Mouse (Mus musculus): ENCODE results near the gene Trpm1. TPM values are rescaled to one million over a fixed set of nuclear protein-coding genes. Genes with fewer than 3 reads are reported as not detected.

Trpm1 gene
- total RNA-seq, 2 experiments from 2014 or later: not detected

DNA sequence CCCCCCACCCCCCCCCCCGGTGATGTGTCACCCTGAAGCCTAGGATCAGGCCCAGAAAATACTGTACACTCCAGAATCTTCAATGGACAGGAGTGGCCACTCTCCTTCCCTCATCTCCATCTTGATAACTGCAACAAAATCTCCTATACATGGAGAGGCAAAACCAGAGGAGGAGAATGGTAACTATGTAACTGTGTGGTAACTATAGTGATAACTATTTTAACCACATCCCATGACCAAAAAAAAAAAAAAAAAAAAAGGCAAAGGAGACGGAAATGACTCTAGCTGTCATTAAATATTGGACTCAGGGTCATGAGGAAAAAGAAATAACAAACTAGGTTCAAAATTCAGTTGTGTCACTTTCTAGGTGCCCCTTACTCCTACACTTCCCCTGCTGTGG is 74.7 kb downstream of the Trpm1 start:
- ATAC-seq (replicated peaks; ENCODE audit: low FRiP score, poor library complexity, severe bottlenecking): no peak

DNA sequence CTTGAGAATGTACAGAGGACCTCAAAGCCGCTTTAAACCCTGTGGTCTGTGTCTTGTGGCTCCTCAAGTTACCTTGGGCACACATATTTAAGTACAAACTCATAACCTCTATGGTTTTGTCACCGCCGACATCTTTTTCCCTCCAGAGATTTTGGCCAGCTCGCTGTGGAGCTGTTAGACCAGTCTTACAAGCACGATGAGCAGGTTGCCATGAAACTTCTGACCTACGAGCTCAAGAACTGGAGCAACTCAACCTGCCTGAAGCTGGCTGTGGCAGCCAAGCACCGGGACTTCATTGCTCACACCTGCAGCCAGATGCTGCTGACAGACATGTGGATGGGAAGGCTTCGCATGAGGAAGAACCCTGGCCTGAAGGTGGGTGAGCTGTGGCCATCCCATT is 76.3 kb downstream of the Trpm1 start:
- ATAC-seq (replicated peaks; ENCODE audit: low FRiP score, poor library complexity, severe bottlenecking): no peak

DNA sequence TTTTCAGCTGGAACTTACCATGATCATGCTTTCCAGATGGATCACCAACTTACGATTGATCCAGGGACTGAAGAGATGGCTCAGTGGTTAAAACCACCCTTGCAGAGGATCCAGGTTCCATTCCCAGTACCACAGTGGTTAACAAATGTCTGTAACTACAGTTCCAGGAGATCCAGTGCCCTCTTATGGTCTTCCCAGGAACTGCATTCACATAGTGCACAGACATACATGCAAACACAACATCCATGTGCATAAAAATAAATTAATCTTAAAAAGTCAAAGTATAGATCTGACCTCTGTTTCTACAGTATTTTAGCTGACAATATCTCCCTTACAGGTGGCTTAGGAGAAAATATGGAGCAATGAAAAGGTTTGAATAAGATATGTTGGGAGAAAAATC is 77.4 kb downstream of the Trpm1 start:
- no peak for ATAC-seq (replicated peaks; ENCODE audit: low FRiP score, poor library complexity, severe bottlenecking)

DNA sequence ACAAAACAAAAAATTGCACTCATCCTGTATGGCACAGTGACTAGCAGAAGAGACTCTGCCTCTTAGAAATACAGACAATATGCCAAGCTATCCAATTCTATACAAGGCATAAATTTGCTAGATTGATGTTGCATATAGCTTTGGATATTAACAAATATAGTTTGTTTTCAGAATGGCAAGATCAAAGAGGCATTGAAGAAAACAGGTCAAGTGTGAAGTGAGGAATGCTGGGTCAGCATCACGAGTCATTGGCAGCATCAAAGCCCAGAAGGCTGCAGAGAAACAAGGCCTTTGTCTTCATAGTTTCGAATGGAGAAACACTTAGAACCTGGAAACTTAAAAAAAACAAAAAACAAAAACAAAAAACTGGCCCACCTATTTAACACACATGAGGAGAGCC is 78.4 kb downstream of the Trpm1 start:
- no peak for ATAC-seq (replicated peaks; ENCODE audit: low FRiP score, poor library complexity, severe bottlenecking)

DNA sequence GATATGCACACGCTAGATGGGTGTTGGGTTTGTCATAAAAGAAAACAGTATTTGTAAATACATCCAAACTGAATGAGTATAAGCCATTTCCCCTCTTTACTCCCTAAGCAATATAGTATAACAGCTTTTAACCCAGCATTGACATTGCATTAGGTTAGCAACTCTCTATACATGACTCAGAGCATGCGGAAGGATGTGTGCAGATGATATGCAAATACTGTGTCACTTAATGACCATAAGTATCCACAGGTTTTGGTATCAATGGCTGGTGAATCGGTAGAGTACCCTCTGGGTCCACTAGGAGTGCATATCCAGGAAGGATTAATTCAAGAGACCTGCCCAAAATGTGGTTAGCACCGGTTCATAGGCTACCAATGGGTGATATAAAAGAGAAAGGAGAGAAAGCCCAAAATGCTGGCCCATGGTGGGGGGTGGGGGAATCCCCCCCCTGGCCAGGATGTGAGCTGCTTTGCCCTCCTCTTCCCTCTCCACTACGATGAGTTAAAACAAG is 80.7 kb downstream of the Trpm1 start:
- ATAC-seq (replicated peaks; ENCODE audit: low FRiP score, poor library complexity, severe bottlenecking): no peak

DNA sequence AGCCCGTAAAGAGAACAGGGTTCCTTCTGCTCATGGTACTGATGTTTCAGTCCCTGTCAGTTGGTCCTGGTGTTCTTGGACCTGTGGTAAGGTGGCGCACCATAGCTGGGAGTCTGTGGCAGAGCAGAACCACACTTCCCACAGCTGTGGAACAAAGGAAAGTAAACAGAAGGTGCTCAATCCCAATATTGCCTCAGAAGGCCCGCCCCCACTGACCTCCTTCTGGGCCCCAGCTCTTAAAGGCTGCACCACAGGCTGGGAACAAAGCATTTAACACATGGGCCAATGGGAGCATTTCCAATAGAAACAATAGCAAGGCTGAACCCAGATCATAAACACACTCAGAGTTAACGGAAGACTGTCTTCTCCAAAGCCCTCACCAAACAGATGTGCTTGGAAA is 82.9 kb downstream of the Trpm1 start:
- ATAC-seq (replicated peaks; ENCODE audit: low FRiP score, poor library complexity, severe bottlenecking): no peak

DNA sequence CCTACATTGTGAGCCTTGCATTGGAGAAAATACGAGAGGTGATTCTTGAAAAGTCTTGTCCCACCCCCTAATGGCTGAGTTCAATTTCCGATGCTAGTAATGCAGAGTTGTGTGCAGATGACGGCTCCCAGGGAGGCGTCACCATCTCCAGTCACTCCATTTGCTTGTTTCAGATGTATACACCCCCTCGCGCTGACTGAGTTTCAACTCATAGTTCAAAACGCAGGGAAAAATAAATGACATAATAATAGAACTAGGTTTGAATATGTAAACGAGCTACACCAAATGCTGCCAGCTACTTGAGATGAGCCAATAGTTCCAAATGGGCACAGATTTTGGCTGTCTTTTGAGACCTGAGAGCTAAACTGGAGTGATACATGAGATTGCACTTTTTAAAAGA is 84.1 kb downstream of the Trpm1 start:
- ATAC-seq (replicated peaks; ENCODE audit: low FRiP score, poor library complexity, severe bottlenecking): no peak

DNA sequence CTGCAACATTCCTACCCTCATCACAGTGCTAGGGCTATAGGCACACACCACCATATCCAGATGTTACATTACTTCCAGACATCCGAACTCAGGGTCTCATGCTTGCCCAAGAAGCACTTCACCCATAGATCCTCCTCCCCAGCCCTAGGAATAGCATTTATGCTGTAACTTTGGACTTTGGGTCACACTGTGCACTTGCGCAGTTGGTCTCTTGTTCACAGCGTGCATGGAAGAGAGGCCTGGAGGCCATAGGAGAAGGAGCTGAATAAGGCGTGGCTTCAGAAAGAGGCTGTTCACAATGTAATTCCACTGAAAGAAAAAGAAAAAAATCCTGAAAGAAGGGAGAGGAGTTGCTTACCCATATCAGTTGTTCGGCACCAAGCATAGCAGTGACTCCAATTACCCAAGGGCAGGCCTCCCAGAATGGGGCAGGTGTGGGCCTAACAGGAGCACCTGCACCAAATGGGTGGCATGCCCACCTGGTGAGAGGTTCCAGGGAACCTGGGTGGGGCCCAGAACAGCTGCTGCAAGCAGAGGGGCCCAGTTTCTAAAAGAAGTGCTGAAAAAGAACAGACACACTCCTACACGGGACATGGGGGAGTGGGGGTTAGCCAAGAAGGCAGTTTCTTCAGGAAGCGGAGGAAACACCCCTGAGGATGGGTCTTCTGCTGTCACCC is 84.9 kb downstream of the Trpm1 start:
- ATAC-seq (replicated peaks; ENCODE audit: low FRiP score, poor library complexity, severe bottlenecking): no peak

DNA sequence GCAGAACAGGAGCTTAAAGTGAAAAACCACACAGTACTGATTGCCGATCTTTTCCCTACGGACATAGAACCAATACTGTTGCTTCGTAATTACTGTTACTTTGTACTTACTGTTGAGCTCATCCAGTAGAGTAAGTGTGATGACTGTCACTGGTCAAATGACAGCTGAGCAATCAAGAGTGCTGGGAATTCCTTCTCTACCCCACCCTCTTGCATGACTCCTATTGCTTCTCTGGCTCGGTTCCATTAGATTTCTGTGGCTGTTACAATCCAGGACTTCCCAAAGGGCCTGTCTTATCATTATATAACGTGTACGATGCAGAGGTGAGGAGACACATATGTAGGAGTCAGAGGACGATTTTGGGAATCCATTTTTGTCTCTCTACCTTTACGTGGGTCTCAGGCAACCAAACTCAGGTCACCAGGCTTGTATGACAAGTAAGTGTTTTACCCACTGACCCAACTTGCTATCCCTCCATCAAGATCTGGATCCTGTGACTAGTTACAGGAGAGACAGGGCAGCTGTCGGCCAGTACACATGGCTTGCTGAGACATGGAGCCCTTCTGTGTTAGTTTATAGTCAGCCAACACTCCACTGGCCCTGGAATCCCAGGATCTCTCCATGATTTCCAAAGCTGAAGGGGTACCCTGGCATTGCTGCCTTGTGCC is 85.6 kb downstream of the Trpm1 start:
- no peak for ATAC-seq (replicated peaks; ENCODE audit: low FRiP score, poor library complexity, severe bottlenecking)

DNA sequence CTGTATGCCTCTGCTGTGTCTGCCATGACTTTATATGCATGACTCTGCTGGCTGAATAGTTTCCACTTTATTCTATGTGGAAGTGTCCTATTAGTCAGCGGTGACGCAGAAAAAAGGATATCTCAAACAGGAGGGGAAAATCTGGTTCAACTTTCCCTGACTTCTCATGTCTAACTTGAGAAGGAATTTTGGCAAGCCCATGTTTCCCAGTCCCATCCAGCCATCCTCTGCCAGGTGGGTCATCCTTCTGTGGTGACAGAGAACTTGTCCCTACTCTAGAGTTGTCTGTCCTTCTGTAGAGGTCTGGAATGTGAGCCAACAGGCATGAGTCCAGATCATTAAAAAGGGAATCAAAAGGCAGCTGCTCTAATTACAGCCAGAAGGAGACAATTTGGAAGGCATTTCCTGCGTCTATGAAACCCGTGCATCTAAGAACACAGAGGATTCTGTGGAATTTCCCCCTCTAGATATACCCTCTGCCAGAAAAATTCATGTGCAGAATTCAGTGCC is 86.2 kb downstream of the Trpm1 start:
- ATAC-seq (replicated peaks; ENCODE audit: low FRiP score, poor library complexity, severe bottlenecking): no peak

DNA sequence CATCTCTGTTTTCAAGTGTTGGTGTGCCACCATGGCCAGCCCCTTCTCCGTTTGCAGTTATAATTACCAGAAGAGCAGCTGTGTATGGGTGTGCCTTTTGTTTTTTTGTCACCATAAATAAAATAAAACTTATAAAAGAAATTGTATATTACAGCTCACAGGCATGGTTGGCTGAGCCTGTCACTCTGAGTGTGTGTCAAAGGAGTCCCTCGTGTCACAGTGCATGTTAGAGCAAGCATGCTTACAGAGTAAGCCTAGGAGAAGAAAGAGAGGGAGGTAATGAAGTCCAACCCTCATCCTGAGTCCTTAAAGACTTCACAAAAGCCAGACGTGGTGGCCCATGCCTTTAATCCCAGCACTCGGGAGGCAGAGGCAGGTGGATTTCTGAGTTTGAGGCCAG is 88.8 kb downstream of the Trpm1 start:
- no peak for ATAC-seq (replicated peaks; ENCODE audit: low FRiP score, poor library complexity, severe bottlenecking)

DNA sequence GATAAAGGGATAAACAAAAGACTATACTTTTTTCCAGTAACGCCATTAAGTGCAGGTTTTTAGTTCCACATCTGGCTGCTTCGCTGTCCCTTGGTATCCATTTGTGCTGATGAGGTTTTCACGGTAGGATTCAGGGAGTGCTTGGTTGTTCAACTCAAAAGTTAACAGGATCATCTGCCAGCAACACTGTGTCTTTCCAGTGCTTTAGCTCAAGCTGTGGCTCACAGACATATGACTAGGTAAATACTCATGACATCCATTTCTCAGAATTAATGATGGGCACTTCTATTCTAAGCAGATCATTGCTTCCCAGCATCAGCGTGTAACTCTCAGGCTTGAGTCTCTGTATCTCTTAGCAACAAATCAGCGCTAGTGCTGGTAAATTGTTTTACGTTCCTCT is 90.7 kb downstream of the Trpm1 start:
- no peak for ATAC-seq (replicated peaks; ENCODE audit: low FRiP score, poor library complexity, severe bottlenecking)

DNA sequence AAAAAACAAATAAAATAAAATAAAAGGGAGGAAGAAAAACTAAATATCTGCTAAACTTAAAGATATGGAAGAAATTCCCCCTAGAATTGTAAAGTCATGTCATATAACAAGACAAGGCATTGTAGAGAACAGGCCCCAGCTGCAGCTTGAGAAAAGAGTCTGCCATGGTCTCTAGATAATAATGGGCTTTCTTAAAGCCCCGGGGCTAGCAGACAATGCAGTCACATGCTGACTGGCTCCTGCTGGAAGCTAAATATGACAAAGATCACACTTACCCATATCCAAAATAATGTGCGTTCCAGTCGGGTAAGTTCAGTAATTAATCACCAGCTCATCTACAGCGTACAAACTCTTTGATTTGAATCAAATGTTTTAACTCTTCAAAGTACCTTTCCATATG is 93.1 kb downstream of the Trpm1 start:
- no peak for ATAC-seq (replicated peaks; ENCODE audit: low FRiP score, poor library complexity, severe bottlenecking)

DNA sequence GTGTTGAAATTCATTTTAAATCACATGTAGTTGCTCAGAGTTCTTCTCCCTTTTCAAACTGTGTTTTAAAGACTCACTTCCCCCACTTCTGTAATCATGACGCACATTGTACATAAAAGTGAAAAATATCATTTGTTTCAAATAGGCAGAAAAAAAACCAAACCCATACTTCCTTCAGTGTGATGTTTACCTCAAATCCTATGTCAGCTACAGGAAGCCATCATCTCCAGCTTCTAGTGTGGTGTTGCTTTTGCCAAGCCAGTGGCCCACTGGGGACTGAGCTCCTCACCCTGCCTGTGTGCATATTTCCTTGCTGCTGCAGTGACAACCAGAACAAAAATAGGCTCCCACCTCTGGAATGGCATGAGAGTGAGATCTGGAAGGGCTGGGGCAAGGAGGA is 94.7 kb downstream of the Trpm1 start:
- no peak for ATAC-seq (replicated peaks; ENCODE audit: low FRiP score, poor library complexity, severe bottlenecking)

DNA sequence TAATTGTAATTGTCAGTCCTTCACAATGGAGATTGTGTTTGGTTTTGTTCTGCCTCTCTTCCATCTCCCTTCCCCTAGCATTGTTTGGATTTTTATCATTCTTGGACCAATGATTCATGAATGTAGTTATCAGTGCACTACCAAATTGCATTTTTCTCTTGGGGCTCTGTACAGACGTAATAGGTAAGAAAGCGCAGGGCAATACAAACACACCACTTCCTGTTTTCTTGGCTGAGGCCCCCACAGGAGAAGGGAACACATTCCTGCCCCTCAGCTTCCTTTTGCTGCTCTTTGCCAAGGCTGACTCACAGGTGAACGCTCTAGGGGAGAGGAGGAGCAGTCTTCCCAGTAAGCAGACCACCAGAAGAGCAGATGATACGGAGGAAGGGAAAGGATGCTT is 96.1 kb downstream of the Trpm1 start:
- no peak for ATAC-seq (replicated peaks; ENCODE audit: low FRiP score, poor library complexity, severe bottlenecking)

DNA sequence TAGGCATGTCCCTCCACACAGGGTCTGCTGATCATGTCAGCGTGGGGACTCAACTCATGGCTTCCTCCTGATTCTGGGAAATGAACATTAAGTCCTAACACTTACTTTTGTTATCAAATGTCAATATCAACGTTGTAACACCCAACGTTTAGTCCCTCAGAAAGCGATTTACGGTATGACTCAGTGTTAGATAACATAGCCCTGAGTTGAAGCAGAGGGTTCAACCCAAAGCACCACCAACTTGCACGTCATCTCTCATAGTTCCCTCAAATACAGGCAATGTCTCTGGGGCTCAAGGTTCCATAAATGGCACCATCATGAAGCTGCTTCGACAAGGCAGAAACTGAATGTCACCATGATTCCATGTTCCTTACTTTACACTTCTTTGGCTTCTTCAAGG is 96.8 kb downstream of the Trpm1 start:
- no peak for ATAC-seq (replicated peaks; ENCODE audit: low FRiP score, poor library complexity, severe bottlenecking)

DNA sequence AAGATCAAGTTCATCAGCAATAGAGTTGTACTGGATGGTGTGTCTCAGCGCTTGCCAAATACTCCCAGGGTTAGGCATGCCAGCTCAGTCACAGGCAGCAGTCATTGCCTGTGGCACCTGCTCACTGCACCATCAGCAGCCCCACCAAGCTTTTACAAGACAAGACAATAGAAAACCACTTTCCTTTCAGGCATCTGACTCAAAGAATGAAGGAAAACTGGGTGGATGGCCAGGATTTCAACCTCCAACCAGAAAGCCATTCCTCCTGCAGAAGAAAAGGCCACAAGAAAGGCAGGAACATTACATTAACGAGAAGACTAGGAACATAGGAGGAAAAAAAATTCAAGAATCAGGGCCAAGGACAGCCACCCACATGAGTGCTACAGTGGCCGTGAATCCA is 100.1 kb downstream of the Trpm1 start:
- ATAC-seq (replicated peaks; ENCODE audit: low FRiP score, poor library complexity, severe bottlenecking): no peak

DNA sequence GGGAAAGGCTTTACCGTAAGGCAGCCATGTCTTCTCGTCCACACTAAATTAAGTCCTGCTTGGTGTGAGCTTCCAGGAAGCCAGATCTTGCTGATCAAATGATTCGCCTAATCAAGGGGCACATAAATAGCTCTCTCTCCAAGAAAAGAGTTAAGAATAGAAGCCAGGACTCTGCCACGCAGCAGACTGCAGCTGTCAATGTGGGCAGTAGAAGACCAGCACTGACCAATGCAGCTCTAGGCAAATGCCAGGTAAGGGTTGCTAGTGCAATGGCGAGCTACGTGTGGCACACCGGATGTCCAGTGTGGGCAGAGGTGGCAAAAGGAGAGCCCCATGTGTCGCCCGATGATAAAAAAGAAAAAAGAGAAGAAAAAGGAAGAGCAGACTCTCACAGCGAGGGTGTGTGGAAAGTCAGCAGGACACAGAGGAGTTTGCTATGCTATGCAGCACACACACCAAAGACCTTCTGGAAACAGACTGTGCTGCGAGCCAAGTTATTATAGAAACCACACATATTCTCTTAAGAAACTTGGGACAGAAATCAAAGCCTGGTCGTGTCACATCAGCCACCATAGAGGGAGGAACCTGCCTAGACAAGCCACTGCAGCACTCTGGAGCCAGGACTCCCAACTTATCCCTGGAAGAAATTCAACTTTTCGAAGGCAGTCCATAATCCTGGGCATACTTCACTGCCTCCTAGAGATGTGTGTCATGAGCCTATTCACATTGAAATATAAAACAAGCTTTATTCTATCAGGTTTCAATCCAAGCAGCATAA is 112.1 kb downstream of the Trpm1 start:
- no peak for ATAC-seq (replicated peaks; ENCODE audit: low FRiP score, poor library complexity, severe bottlenecking)

DNA sequence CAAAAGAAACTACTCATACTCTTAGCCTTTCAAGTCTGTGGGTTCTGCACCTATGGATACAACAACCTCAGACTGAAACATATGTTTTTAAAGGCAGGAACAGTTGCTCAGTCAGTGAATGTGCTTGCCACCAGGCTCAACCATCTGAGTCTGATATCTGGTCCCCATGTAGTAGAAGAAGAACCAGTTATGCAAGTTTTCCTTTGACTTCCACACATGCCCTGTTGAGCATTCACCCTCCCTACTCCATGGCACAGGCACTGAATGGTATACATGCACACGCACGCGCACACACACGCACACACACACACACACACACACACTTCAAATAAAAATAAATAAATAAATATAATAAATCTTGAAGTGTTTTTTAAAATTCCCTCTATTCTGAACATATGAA is 113.0 kb downstream of the Trpm1 start:
- ATAC-seq (replicated peaks; ENCODE audit: low FRiP score, poor library complexity, severe bottlenecking): no peak

DNA sequence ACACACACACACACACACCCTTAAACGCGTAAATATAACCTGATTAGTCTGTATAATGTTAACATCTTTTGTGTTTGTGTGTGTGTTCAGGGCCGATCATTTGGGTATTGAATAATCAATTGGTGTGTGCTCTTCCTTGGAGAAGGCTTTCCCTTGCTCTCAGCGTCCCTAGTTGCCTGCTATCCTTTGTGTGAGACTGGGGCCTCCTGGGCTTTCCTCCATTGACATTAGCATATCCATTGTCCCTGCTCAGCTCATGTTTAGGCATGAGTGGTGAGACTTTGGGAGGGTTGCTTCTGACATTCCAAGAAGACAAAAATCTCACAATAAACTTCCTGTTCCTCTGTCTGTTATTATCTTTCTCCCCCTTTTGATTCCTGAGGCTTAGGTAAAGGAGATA is 118.3 kb downstream of the Trpm1 start:
- ATAC-seq (replicated peaks; ENCODE audit: low FRiP score, poor library complexity, severe bottlenecking): no peak

DNA sequence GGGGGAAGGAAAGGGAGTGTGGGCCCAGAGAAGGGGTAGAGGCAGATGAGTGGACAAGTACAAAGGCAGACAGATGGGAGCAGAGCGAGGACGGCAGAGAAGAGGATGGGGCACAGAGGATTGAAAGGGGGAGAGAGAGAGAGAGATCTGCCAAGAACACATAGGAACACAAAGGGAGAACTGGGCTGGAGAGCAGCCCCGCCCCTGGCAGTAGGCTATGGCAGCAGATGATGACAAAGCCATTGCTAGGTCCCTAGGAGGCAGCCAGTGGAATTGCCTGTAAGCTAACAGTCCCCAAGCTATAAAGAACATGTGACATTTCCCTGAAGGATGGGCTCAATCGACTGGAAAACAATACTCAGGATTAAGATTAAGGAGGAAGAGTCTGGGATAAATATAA is 121.9 kb downstream of the Trpm1 start:
- ATAC-seq (replicated peaks; ENCODE audit: low FRiP score, poor library complexity, severe bottlenecking): no peak

Data from erythroid progenitor cell, adult 5-6 weeks (primary cell).